Mouse (Mus musculus): ENCODE results near the gene Gm27027.

The Gm27027 gene

DNA sequence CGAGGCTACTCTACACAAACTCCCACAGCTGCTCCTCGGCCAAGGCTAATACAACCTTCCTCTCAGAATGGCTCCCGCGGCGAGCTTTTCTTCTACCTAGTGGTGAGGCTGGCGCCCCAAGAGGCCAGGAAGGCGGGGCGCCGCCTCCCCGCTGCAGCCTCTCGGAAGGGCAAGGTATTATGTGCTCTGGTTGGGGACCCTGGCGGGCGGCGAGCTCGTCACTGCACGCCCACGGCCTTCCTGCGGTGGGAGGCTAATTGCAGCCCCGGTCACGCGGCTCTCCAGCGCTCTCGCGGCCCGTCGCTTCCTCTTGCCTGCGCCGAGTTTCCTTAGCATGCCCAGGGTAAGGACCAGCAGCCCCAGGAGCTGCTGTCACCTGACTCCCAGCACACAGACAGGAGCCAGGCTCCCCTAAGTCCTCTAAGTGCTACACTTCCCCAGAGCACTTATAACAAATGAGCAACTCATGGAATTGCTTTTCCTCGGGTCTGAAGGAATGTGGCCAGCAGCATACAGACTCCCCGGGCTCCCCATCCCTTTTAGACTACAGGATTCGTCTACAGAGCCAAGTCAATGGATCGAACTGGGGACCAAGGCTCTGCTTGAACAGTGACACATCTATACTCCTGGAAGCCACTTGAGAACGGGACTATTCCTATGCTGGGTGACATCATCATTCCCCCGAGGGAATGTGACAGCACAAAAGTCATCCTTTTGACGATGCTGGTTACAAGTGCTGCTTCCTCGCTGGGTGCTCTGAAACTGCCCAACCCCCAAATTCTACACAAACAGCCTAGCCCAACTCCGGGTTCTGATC lies 19.5 kb downstream of the Gm27027 start:
- peak; percentile 74 to 76 for DNase-seq

GRCm38 (mm10) chr2:93975526-93976435 lies 20.4 kb downstream of the Gm27027 start:
- DNase-seq: no peak

DNA sequence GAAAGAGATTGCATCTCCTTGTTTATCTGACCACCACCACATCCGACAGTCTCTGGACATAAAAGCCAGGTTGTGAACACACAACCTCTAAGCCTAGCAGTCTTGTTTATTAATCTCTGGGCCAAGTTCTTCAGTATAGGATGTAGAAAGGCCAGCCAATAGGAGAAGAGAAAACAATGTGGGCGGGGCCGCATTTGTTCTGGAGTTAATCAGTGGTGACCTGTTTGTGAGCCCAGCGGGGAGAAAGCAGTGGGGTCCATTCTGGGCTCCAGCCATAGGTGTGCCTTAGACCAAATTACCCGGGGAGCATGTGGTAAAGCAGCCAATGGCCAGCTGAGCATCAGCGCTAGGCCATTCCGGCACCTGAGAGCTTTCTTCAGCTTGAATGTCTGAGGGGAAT lies 21.1 kb downstream of the Gm27027 start:
- no peak for DNase-seq

DNA sequence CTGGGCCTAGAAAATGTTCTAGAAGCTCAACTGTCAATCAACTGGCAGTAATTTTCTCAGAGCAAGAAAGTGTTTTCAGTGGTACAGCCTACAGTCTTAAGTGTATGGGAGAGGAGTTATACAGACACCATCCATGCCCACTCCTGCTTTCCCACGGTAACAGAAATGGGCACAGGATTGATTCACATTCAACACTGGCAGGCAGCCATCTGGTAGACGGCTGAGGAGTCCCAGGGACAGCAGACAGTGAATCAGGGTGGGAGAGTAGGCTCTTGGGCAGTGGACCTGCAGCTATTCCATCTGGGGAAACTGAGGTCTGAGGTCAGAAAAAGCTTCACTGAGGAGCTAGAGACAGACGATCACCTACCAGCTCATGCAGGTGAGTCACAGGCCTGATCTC lies 24.5 kb downstream of the Gm27027 start:
- no peak for DNase-seq

DNA sequence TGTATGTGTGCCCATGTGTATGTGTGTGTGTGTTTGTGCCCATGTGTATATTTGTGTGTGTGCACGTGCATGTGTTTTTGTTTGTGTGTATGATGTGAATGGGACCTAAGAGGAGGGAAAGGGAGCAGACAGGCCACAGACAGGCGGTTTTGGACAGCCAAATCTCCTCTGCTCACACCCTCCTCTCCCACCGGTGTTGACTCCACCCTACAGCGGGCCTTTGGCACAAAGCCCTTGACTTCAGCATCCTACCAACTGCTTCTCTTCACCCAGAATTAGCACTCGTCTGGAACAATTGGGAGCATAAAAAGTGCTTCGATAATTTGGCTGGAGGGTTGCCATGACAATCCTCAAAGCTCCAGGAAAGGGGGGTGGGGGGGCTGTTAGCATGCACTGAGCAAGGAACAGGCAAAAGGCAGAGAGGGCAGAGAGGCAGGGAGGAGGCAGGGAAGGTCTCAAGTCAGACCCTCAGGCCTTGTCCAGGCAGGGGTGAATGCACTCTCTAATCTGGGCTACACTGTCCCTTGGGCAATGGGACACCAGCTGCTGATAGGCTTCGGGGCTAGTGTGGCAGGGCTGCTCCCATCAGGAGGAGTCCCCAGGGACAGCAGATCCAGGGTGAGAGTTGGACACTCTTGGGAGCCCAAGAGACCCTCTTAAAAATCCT lies 31.5 kb downstream of the Gm27027 start:
- no peak for DNase-seq

DNA sequence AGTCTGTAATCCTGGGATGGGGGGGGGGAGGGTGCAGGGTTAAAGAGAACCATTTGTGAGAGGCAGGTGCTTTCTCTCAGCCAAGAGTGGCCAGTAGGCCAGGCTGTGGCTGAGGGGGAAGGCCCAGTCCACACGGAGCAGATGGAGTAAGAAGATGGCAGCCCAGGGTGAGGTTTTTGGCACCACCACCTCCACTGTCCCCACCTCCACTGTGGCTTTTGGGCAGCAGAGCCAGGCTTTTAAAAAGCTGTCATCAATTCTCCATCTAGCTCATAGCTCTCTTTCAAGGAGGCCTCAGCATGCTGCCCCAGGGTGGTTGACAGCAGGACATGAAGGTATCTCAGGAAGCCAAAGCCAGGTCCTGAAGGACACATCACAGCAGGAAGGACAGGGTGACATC lies 32.4 kb downstream of the Gm27027 start:
- no peak for DNase-seq

- no peak for DNase-seq
Measured at GRCm38 (mm10) chr2:93961716-93962115, 34.4 kb downstream of the Gm27027 start.

- DNase-seq: no peak
Measured at GRCm38 (mm10) chr2:93959346-93959745, 36.8 kb downstream of the Gm27027 start.

DNA sequence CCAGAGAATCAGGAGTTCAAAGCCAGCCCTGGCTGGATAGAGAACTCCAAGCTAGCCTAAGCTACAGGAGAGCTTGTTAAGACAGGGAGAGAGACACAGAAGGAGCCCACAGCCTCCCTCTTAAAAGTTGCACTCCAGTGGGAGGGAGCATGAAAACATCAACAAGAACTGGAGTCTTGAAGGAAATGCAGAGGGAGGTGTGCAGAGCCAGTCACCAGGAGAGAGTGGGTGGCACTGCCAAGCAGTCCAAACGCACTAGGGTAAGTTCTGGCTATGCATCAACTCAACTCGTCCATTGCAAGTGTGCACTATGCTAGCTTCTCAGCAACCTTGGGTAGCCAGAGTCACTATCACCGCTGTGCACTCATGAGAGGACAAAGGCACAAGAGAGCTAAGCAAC lies 37.9 kb downstream of the Gm27027 start:
- no peak for DNase-seq

- DNase-seq: no peak
Measured at GRCm38 (mm10) chr2:93957785-93958175, 38.4 kb downstream of the Gm27027 start.

- no peak for DNase-seq
Measured at GRCm38 (mm10) chr2:93956908-93957784, 39.0 kb downstream of the Gm27027 start, which contains the start of gene Gm13889. Gene Gm13889 (minus strand): TSS chr2:93957201.

- peak in 1 of 2 experiments; percentile 11 for DNase-seq
Measured at GRCm38 (mm10) chr2:93956331-93956801, 39.8 kb downstream of the Gm27027 start.

GRCm38 (mm10) chr2:93955886-93956285 lies 40.3 kb downstream of the Gm27027 start:
- no peak for DNase-seq

DNA sequence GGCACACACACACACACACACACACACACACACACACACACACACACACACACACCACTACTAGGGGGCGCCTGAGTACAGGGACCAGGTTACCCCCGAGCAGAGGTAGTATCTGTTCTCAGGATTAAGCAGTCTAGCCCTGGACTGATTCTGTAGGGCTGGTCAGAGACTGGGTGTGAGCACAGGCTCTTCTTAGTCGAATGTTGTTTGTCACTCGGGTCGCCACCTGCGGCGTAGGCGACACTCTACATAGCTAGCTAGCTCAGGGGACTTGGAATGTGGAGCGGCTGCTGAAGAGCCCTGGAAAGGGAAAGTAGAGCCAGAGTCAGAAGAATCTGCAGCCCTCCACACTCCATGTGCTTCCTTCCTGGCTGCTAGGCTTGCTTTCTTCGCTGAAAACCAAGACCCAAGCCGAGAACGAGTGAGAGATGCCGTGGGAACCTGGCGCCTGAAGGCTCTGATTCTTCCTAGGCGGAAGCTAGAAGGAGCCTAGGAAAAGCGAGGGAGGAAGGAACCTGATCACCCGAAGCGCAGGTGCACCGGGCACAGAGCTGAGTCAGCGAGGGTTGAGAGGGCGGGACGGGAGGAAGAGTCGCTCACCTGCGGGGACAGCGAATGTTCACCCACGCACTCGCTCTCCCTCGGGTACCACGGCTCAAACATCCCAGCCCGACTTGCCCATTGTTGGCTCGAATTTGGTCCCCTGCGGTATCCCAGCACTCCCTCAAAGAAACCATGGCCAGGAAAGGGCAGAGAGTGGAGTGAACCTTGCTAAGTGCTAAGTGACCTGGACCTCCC lies 41.2 kb downstream of the Gm27027 start:
- DNase-seq: no peak

DNA sequence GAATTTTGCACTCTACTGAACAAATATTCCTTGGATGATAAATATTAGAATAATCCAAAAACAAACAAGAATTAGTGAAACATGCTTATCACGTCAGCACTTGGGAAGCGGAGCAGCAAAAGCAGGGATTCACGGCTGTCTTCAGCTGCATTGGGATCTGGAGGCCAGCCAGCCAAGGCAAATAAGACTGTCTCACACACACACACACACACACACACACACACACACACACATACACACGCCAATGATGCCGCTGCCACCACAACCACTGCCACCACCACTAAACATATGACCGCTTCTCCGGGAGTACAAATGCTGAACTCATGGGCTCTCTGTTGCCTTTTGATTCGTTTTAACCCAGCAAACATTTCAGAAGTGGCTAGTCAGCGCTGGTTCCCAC lies 42.4 kb downstream of the Gm27027 start:
- DNase-seq: no peak

GRCm38 (mm10) chr2:93946976-93947375 lies 49.2 kb downstream of the Gm27027 start:
- DNase-seq: no peak

DNA sequence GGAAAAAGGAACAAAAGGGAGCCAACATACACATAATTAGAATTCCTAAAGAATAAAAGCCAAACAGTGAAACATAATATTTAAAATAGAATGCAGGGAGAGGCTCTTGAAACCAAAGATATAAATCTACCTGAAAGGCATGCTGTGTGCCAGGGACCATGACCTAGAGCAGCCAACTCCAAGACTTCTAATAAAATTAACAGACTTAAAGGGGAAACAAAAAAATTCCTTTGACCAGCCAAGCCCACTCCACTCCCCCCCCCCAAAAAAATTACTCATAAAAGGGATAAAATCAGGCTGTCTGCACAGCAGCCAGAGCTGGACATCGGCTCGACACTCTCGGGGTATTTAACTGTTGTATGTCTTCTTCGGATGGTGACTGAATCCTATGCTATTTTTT lies 51.3 kb downstream of the Gm27027 start:
- no peak for DNase-seq

DNA sequence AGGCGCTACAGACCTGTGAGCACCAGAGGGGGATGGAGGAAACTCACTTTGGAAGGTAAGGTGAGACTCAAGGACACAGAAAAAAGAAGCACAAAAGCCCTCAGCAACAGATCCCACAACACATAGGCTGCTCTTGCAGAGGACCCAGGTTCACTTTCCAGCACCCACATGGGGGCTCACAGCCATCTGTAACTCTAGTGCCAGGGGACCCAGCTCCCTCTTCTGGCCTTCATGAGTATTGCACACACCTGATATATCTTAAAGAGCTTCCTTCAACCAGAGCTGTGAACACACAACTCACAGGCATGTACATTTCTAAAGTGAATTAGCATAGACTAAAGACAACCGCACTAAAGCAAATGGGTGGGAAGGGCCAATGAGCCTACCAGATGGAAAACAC lies 52.1 kb downstream of the Gm27027 start:
- peak in 1 of 2 experiments; percentile 3 for DNase-seq

DNA sequence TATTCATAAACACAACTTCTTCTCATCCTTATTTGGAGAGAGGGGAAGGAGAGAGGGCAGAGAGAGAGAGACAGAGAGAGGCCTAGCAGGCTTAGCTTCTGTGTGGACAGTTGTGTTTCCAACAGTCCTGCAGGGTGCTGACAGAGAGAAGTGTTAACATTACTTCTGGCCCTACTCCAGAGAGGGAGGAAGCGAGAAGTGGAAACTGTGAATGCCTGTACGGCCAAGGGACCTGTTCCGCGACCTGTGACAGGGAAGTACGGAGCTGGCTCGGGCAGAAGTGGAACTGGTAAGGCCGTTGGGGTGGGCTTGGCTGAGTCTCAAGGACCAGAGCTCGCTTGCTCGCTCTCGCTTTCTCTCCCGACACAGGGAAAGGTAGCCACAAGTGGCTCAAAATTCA lies 54.5 kb downstream of the Gm27027 start:
- DNase-seq: no peak

- DNase-seq: no peak
Measured at GRCm38 (mm10) chr2:93938534-93938933, 57.6 kb downstream of the Gm27027 start.

DNA sequence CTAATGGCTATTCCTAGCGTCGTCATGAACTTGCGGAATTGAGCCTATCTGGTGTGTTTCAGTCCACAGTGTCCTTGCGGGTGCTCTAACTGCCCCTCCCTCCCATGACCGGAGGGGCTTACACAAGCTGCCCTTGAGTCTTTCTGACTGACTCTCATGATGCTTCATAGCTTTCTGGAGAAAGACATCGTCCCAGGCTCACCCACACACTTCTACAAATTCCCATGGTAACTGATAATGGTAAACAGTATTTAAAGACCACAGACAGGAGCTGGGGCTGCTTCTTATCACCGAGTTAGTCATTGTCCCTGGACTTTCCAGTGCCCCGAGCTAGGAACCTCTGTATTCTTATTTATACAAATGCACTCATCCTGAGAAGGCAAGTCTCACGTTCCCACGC lies 67.3 kb downstream of the Gm27027 start:
- no peak for DNase-seq
